Mouse (Mus musculus) induced T-regulatory cell, adult 2 months (primary cell): Measurements from ENCODE around the gene Kcnk1.

ENCODE experiments used
- DNase-seq: peaks from one replicate; pipeline ENCODE4 v3.0.0-alpha.2; 2012; ENCODE audit warnings: low read depth

Kcnk1 gene

DNA sequence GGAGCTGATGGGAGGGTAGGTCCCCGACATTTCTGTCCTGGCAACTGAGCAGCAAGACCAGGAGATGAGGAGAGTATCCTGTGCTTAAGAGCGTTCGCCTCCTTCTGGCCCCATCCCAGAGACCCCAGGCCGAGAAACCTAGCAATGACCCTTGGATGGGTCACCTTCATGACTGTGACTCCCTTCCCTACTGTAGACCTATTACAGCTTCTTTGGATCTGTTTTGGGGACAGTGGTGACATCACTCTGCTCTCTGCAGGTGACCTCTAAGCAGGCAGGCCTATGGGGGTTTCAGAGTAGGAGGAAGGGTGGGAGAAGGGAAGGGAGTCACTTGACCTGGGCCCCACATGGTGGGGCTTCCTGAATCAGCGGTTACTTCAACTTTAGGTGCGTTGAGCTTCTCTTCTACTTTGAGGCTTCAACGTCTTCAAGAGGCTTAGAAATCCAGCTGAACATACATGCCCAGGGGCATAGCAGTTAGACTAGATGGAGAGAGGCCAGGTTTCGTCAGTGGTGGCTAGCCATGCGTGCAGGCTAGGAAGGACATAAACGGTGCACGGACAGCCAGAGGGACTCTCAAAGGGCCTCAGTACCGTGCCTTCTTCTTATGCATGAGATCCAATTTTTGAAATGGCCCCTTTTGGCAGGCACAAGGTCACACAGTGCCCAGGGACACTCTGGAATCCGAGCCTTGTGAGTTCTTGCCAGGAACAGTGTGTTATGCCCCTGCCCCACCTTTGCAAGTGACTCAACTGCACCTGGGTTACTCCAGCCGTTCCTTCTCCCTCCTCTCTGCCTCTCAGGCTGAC lies 1.3 kb downstream of the Kcnk1 start:
- no peak for DNase-seq

DNA sequence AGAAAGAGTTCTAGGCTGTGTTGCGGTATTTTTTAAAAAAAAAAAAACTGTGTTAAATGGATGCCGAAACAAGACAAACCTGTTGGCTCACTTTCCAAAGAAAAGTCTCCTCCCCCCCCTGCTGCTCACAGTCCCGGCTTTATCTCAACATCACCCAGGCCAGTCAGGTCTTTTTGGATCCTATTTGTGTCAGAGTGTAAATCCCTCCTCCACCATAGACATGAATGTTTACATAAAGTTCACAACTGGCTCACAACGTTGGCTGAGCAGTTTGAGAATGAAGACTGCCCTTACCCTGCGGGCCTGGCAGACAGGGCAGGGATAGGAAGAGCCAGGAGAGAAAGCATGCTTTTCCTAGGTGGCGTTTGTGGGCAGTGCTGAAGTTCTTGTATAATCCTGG lies 2.0 kb downstream of the Kcnk1 start:
- no peak for DNase-seq

DNA sequence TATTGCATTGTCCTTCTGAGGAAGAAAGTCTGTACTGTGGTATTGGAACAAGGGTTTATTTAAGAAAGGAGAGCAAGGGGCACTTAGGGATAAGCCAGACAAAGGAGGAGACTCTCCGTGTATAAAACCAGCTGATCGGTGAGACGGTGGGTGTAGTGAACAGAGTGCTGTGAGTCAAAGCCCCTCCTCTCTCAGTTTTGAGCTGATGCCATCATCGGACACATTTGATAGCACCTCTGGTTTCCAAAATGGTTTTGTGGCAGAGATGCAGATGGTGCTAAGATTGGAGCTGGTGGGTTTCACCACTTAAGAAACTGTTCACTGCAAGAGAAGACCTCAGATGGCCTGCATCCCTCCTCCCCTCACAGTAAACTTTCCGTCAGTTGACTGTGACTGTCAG lies 2.6 kb downstream of the Kcnk1 start:
- DNase-seq: no peak

DNA sequence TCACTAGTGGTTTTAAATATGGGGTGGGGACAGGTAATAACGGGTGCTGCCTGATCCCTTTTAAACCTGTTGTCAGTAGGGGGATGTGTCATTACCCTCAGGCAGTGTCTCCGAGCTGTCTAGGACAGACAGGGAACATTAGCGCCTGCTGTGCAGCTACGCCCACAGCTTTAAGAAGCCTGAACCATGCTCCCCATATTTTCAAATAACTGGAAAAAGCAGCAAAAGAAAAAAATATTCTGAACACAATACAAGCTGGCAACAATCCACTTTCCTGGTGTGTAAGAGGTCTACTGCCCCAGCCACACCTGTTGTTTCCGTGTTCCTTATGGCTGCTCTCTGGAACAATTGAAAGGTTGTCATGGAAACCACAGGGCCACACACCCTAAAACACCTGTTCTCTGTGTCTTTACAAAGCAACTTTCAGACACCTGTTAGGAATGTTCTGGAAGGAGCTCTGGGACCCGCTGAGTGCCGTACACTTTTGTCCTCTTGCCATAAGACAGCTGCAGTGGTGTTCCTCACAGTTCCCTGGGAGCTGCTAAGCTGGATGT lies 4.9 kb downstream of the Kcnk1 start:
- DNase-seq: no peak

DNA sequence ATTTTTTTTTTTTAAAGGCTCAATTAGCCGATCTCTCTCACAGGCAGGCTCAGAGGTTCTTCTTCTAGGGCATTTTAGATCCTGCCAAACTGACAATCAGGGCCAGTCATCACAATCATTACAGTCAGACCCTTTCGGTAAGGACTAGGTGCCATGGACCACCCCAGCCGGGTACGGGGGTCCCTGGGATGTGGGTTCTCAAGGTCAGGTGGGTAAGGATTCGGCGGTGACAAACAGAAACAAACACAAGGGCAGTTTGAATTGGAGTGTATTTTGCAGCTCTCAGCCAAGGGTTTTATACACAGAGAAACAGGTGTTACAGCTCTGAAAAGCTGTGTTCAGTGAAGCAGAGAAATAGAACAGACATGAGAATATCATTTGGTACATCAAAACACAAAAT lies 8.6 kb downstream of the Kcnk1 start:
- no peak for DNase-seq

DNA sequence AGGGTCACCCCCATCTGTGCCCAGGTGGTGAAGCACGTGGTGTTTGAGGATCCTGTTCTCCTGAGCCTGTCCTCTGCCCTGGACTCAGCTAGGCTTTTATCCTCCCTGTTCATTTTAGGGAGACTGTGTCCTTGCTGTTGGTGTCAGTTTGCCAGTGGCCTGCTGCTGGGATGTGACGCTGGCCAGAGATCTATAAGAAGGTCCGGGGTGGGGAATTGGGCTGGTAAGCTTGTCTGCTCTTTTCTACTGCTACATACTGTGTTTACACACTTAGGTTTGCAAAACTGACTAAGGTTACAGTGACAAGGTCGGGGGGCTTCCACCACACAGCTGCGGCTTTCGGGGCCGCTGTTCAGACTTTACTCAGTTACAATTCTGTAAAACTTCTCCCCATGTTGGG lies 10.0 kb downstream of the Kcnk1 start:
- DNase-seq: no peak

DNA sequence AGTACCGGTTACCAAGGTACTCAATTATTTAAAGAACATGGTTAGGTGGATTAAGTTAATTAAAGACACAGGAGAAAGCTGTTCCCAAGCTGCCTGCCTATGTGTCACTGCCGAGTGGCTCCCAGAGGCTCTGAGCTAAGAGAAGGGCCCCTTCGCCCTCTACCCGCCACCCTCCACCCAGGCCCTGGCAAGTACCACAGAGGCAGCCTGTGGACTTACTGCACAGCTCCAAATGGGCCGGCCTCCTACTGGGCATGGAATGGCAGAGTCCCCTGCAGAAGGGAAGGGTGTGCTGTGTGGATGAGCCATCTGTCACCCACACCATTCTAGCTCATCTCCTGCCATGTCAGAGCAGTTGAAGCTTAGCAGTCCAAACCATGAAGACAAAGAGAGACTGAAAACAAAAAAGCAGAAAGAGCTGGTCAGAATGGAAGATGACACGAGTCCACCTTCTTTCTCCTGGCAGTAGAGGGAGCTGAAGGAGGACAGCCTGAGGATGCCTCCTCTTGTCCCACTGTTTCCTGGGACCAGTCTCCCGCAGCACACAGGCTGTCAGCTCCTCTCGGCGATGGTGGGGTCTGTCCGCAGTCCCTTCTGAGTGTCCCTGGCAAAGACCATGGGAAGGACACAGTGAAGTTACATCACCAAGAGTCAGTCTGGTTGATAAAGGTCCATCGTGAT lies 11.5 kb downstream of the Kcnk1 start:
- DNase-seq: no peak

DNA sequence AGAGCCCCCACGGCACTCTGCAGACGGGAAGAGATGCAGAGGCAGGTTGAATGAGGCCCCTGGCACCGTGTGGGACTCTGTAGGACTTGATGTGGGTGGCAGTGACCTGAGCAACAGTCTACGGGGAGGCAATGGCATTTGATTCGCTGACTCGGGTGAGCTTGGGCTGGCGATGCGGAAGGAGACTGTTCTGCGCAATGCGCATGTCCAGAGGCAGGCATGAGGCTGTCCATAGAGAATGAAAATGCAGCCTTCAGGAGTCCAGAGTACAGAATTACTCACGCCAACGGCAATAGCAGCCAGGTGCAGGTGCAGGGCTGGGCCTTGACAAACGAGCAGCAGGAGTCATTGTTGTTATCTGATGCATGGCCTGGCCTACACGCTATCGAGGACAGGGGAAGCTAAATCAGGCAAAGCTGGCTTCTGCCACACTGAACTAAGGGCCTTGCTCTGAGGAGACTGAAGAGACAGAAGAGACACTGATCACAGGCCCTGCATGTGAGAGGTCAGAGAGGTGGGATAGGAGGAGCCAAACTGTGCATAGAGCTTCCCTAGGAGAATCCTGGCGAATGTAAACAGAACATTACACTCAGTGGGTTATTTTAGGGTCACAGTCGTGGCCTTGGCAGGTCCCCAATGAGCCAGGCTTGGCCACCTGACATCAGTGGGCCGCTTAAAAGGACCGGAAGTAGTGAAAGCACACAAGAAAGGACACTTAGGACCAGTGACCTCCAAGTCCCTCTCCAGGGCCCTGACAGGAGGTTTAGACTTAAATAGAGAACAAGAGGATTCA lies 12.8 kb downstream of the Kcnk1 start:
- DNase-seq: no peak

DNA sequence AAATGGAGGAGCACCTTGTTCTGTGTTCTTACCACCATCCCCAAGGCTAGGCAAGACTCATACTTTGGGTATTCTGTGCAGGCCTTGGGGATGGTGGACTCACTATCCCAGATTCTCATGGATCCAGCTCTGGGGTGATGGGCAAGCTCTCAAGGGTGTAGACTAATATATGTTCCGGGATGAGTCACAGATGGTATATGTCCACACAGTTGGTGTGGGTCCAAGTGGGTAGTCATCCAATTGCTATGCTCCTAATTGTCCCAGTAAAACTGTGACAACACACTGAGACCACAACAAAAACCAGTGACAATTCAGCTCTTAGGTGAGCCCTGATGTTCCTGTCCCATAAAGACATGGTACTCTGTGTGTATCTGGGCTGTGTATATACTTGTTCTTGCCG lies 14.0 kb downstream of the Kcnk1 start:
- no peak for DNase-seq

DNA sequence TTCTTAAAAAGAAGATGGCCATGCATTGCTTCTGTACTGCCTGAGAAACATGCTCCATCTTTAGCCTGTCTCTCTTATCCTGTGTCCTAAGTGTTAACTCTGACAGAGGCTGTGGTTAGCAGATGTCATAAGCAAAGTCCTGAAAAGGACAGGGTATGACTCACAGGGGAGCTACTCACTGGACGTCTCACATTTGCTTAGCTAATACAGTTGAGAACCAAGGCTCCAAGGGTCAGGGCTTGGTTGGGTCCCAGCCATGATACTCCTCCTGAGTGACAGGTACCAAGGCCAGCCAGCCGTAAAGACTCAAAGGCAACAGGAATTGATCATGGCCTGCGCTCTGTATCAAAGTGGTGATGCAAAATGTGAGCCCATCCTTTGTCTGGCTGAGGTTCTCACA lies 15.9 kb downstream of the Kcnk1 start:
- DNase-seq: no peak

DNA sequence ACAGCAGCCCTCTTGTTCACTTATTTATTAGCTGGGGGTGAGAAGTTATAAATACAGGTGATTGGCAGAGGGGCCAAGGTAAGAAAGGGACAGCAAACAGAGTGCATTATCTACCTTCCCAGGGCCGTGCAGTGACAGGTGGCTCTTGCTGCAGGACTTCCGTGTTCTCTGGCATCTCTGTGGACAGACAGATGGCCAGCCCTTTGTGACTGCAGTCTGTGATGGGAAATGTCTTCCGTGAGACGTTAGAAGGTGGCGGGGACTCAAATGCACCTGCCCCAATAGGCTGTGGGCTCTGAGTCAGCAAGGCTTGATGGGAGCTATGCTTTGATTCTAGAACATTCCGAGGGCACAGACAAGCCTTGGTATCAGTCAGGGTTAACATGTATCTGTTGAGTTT lies 17.4 kb downstream of the Kcnk1 start:
- DNase-seq: no peak

DNA sequence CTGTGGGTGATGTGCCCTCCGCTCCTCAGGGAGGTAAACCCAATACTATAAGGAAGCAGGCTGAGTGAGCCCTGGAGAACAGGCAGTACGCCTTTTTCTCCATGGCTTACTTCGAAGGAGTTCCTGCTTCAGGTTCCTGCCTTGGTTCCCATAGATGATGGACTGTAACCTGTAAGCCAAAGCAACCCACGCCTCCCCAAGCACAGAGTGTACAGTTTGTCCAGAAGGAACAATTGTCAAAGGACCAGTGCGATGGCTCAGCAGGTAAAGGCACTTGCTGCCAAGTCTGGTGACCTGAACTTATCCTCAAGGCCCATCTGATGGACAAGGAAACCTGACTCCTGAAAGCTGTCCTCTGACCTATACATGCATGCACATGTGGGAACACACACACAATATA lies 18.7 kb downstream of the Kcnk1 start:
- no peak for DNase-seq

DNA sequence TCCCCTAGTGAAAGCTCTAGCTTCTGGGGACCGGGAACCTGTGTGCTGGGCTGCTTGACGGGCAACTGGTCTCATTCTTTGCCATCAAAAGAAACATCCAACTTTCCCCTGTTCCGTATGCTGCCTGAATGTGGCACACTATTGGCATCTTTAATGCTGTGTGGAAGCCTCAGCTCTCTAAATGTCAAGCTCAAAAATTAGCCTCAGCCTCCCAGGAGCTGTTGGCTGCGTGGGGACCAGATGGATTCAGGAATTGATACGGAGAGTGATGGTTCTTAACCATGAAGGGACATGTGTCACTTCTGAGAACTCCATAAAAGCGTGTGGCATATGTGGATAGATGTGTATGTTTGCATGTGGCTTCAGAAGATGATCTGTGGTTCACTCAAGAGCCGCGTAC lies 27.0 kb downstream of the Kcnk1 start:
- DNase-seq: no peak

DNA sequence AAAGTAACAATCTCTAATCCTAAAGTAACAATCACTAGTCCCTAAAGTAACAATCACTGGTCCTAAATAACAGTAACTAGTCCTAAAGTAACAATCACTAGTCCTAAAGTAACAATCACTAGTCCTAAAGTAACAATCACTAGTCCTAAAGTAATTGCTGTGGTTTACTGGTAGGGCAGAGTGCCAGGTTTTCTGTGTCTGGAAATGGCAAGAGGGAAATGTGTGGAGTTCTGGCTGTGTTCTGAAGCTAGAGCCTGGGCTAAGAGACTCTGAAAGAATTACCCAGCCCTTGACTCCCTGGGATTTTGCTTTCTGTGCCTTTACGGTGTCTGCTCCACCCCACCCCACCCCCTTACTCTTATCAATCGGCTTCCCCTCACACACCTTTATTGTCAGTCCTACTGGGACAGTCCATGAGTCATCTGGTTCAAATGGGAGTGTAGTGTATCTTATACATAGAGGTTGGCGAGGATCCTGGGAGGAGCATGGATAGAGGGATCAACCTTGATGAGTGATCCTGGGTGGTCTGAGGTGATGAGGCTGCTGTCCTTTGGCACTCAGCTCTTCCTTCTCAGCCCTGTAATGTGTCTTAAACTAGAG lies 28.8 kb downstream of the Kcnk1 start:
- no peak for DNase-seq

DNA sequence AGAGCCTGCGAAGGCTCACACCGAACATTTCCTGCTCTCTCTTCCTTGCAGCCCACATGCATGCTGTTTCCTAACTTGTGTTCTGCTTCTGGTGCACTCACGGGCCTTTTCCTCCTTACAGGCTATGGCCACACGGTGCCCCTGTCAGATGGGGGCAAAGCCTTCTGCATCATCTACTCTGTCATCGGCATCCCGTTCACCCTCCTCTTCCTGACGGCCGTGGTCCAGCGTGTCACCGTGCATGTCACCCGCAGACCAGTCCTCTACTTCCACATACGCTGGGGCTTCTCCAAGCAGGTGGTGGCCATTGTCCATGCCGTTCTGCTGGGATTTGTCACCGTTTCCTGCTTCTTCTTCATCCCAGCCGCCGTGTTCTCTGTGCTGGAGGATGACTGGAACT lies 29.9 kb downstream of the Kcnk1 start:
- no peak for DNase-seq

DNA sequence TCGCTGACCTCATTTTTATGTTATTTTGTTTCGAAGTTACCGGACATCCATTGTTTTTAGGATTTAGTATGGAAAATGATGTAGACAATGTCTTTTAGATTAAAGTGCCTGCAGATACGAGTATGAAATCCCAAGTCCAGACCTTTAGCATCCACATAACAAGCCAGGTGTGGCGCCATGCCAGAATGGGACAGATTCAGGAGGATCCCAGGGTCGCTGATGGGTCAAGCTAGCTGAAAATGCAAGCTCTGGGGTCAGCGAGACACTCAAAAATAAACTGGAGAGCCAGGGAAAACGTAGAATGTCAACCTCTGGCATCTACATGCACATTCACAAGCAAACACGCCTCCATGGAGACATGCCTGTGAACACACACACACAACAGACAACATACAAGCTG lies 31.2 kb downstream of the Kcnk1 start:
- DNase-seq: no peak

DNA sequence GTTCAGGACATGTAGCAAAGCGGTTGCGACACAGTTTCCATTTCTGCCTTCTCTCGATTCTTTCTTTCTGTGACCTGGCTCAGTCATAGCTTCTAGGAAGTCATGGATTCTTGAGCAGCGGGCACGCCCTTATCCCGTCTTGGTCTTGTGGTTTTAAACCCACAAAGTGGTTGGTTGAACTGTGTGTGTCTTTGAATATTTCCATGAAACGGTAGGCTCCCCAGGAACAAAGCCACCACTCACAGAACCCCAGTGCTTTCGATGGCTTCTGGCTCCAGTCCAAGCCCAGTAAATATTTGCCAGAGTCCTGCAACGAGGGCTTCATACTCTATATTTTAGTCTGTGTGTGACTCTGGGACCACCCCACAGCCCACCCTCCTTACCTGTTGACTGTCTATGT lies 31.6 kb downstream of the Kcnk1 start:
- no peak for DNase-seq

DNA sequence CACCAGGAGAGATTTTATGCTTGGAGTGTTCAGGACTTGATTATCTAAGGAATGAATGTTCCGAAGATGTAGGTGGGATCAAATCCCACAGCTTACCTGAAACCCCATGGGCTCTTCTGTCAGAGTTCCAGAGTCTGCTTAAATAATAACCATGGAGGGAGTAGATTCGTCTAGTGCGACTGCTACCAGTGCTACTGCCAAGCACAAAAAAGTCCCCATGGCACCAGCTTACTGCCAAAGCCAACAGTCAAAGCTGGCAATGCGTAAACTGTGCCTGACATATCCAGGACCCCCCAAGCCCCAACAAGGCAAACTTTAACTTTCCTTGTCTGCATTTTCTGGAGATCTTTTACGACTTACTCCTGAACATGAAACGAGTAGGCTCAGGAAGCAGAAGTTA lies 32.5 kb downstream of the Kcnk1 start:
- no peak for DNase-seq

DNA sequence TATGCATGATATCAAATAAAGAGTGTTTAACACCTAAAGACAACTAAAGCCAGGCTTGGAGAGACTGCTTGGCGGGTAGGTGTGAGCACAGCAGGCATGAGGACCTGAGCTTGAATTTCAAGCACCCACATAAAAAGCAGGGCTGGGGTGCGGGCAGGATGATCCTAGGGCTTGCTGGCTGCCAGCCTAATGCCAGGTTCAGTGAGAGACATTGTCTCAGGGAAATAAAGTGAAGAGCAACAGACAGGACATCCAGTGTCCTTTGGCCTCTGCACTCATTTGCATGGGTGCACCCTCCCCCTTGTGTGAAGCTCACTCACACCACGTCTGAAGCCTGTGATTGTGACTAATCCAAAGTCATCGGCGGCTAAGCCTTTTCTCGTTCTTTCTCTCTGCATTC lies 34.0 kb downstream of the Kcnk1 start:
- no peak for DNase-seq

DNA sequence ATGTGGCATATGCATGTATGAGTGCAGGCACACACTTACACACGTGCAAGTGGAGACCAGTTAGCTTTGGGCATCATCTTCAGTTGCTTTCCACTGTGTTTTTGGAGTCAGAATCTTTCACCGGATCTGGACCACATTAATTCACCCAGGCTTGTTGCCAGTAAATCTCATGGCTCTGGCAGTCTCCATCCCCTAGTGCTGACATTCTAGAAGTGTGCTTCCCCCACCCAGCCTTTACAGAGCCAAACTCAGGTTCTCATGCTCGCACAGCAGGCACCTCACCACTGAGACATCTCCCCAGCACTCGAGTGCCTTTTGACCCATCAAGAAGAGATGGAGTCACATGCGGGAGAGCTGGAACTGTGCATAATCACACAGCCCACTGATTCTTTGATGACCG lies 37.8 kb downstream of the Kcnk1 start:
- DNase-seq: no peak

DNA sequence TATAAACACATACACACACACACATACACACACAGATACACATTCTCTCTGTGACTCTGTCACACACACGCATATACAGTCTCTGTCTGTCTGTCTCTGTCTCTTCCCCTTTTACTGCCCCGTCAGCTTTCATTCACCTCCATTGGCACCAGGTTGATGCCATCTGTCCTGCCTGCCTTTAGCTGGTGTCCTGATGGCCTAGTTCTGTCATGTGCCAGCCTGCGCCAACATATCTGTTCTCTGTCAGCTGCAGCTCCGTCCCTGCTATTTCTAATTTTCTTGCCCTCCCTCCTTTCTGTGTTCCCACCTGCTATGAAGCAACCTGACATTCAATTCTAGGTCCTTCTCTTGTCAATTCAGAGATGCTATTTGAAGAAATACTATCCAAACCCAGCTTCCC lies 40.1 kb downstream of the Kcnk1 start:
- no peak for DNase-seq

DNA sequence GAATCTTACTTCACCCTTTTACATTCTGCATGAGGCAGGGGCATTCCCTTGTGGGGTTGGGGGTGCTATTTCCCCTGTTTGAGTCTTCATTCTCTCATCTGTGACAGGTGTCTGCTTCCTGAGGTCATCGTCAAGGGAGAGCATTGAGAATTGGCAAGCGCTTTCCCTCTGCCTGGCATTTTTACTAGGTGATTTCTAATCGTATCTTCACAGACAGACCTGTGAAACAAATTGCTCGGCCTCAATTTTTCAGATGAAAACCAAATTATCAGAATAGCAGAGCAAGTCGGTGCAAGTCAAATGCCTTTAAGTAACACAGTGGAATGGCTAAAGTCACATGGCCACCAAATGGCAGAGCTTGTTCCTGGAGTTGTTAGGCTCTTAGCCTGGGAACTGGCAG lies 41.4 kb downstream of the Kcnk1 start:
- DNase-seq: no peak
